In the genomic region with DNA sequence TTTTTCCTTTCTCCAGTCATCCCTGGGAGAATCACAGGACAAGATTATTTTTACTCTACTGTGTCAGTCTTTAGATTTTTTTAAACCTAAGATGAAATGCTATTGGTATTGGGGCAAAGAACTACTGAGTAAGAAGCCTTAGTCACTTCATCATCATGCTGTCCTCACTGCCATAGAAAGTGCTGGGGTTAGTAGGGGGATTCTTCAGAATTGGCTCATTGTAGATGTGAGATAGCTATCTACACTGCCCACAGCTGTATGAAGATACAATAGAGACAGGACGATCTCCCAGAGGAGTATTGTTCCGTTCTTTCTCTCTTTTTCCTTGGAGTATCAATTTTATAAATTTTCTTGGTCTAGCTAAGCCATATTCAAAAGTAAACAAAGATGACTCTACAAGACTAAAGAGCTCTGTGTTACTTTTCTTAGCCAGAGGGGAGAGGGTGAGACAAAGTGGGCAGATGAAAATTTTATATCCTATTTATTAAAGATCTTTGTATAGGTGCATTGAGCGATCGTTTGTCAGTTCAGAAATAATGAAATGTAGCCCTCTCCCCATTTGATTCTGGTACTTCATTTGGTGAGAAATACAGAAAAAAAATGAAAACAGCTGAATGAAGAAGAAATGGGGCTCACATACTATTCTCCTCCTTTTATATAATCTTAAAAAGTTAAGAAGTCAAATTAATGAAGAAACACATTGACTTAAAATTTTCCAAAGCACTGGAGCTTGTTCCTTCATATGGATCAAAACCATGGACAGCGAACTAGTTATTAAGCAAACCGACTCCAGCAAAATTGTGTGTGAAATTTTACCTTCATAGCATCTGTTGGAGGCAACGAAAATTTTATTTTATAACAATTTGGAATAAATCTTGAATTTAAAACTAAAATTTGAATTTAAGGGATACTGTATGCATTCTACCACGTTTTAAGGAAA, we compare ENCODE assay signal across 12 mouse cellular contexts.
DNase-seq lines count a peak whose midpoint lies in the region; ATAC-seq lines count a peak whose summit lies in the region.
"Had no signal": no experiment of that assay in that cellular context is flagged by ENCODE, and none has a peak within 500 bp of the region (broad histone marks: within the 10 kb centered on the region; RNA-seq: fewer than 3 reads in every experiment).

No protein-coding gene starts in this region.

- H3K36me3 ChIP-seq in forebrain, embryonic 10.5 days (replicated peaks), result peaks cover 14% of the 10 kb centered on the region; the same call in 1 of the 2 replicates
- H3K36me3 ChIP-seq in hindbrain, embryonic 14.5 days (replicated peaks; ENCODE audit: control insufficient read depth, insufficient read depth), result peaks cover 23% of the 10 kb centered on the region
- peaks cover 11% of the 10 kb centered on the region for H3K36me3 ChIP-seq in neural tube, embryonic 12.5 days
- H3K36me3 ChIP-seq: embryonic facial prominence, embryonic 15.5 days; heart, embryonic 12.5 days had no signal

- peak; percentile 44 for DNase-seq in embryo, embryonic 10.5 days (ENCODE audit: low spot score)
- no peak for DNase-seq in forebrain, embryonic 10.5 days (ENCODE audit: extremely low spot score, low spot score)
- peak; percentile 61 for DNase-seq in hindbrain, embryonic 14.5 days (ENCODE audit: low spot score)
- no peak for DNase-seq in T-cell, adult 2 months (ENCODE audit: low spot score)
- DNase-seq in layer of hippocampus, adult 8-10 months (ENCODE audit: low spot score in 2 of 2), result no peak
- DNase-seq: adrenal gland, postnatal 14 days; kidney, postnatal 25 days; right cerebral cortex, postnatal 4 days had no signal

- ATAC-seq in hindbrain, embryonic 14.5 days (ENCODE audit: low FRiP score), result no peak
- ATAC-seq in neural tube, embryonic 12.5 days (ENCODE audit: low FRiP score, low read depth), result no peak
- ATAC-seq in CD4-positive, CD25-positive, alpha-beta regulatory T cell, adult 4 months, result no peak

- H3K4me3 ChIP-seq in forebrain, embryonic 10.5 days, result peak overlapping the region; percentile 70
- H3K4me3 ChIP-seq in hindbrain, embryonic 14.5 days (replicated peaks; ENCODE audit: low read length), result peak overlapping the region; percentile 75
- peak overlapping the region; percentile 69 for H3K4me3 ChIP-seq in neural tube, embryonic 12.5 days
- H3K4me3 ChIP-seq: embryonic facial prominence, embryonic 15.5 days; heart, embryonic 12.5 days had no signal

- peak overlapping the region; percentile 42 for H3K4me2 ChIP-seq in hindbrain, embryonic 14.5 days (replicated peaks)
- H3K4me2 ChIP-seq in neural tube, embryonic 12.5 days (replicated peaks), result peak overlapping the region; percentile 49
- H3K4me2 ChIP-seq: embryonic facial prominence, embryonic 15.5 days; heart, embryonic 12.5 days had no signal

- H3K9ac ChIP-seq in hindbrain, embryonic 14.5 days, result peak overlapping the region; percentile 99
- peak overlapping the region; percentile 98 for H3K9ac ChIP-seq in neural tube, embryonic 12.5 days
- H3K9ac ChIP-seq: embryonic facial prominence, embryonic 15.5 days; heart, embryonic 12.5 days had no signal

- peaks cover 96% of the 10 kb centered on the region for H3K27me3 ChIP-seq in forebrain, embryonic 10.5 days (ENCODE audit: poor library complexity, severe bottlenecking)
- no peaks in the 10 kb centered on the region for H3K27me3 ChIP-seq in hindbrain, embryonic 14.5 days (ENCODE audit: control insufficient read depth, insufficient read depth, low read length)
- H3K27me3 ChIP-seq in neural tube, embryonic 12.5 days (replicated peaks), result no peaks in the 10 kb centered on the region

- WGBS in forebrain, embryonic 10.5 days, result 12% methylated on average over 8 of the region's 8 CpGs
- WGBS in hindbrain, embryonic 14.5 days, result 7% methylated on average over 8 of the region's 8 CpGs
- WGBS in neural tube, embryonic 12.5 days, result 8% methylated on average over 8 of the region's 8 CpGs

- H3K9me3 ChIP-seq in forebrain, embryonic 10.5 days, result 0 out of 2 replicates have a peak, but pooled peaks cover under 1% of the 10 kb centered on the region
- H3K9me3 ChIP-seq in hindbrain, embryonic 14.5 days (ENCODE audit: control insufficient read depth, low read length), result no peaks in the 10 kb centered on the region
- H3K9me3 ChIP-seq in neural tube, embryonic 12.5 days, result no peaks in the 10 kb centered on the region
- H3K9me3 ChIP-seq: embryonic facial prominence, embryonic 15.5 days; heart, embryonic 12.5 days had no signal

- peaks cover 70% of the 10 kb centered on the region for H3K4me1 ChIP-seq in forebrain, embryonic 10.5 days
- peaks cover 17% of the 10 kb centered on the region for H3K4me1 ChIP-seq in hindbrain, embryonic 14.5 days (replicated peaks; ENCODE audit: control insufficient read depth, insufficient read depth, low read length)
- peaks cover 17% of the 10 kb centered on the region for H3K4me1 ChIP-seq in neural tube, embryonic 12.5 days

- peak overlapping the region; percentile 98 for H3K27ac ChIP-seq in forebrain, embryonic 10.5 days
- H3K27ac ChIP-seq in hindbrain, embryonic 14.5 days, result peak overlapping the region; percentile 100
- peak overlapping the region; percentile 100 for H3K27ac ChIP-seq in neural tube, embryonic 12.5 days
- H3K27ac ChIP-seq: embryonic facial prominence, embryonic 15.5 days had no signal

Comparison
In these comparisons a context has a peak if more than half of its experiments do, and no peak if none do; other contexts are left out.
1. DNase-seq: peak in embryo, embryonic 10.5 days (single experiment) and hindbrain, embryonic 14.5 days (single experiment); none in forebrain, embryonic 10.5 days (single experiment), T-cell, adult 2 months (single experiment) and layer of hippocampus, adult 8-10 months (0 of 2).
2. Peak in every context shown above with its lines, with median percentiles within 50 percentile points of each other: H3K27ac ChIP-seq and H3K4me3 ChIP-seq.